Mouse (Mus musculus): ENCODE data around the gene Methig1. TPM values are rescaled to one million over a fixed set of nuclear protein-coding genes. Genes with fewer than 3 reads are reported as not detected.
A peak's percentile ranks its signal among the peaks of the same experiment; 100 is the strongest.
"Not testable (repeated sequence)": the region's sequence is repeated elsewhere in the genome, so short reads cannot be mapped to it uniquely, and the experiment has no call there.

The Methig1 gene
- polyA plus RNA-seq, 2 experiments = not detected

GRCm38 (mm10) chr15:100349496-100349895 lies 3.5 kb upstream of the Methig1 start:
- H3K4me3 ChIP-seq (replicated peaks; ENCODE audit: low read length) = no peak overlapping the region
- H3K4me2 ChIP-seq (replicated peaks; ENCODE audit: low read depth, low read length, severe bottlenecking) = no peak overlapping the region
- no peaks in the 10 kb centered on the region for H3K9me3 ChIP-seq (ENCODE audit: control insufficient read depth, low read length)
- 32% methylated on average over 2 of the region's 2 CpGs for WGBS
- H3K9ac ChIP-seq (ENCODE audit: low read depth, low read length, severe bottlenecking) = no peak overlapping the region
- H3K36me3 ChIP-seq (ENCODE audit: control insufficient read depth, insufficient read depth, low read length) = no peaks in the 10 kb centered on the region
- H3K27me3 ChIP-seq (ENCODE audit: control insufficient read depth, insufficient read depth, low read length) = no peaks in the 10 kb centered on the region
- no peak overlapping the region for H3K27ac ChIP-seq (replicated peaks; ENCODE audit: low read depth, low read length)
- H3K4me1 ChIP-seq (ENCODE audit: control insufficient read depth, insufficient read depth, low read length) = peaks cover 10% of the 10 kb centered on the region
- DNase-seq (ENCODE audit: low spot score) (no peak), ATAC-seq (ENCODE audit: low FRiP score, low read depth) (no peak)
- TF ChIP-seq POLR2A (IDR thresholded peaks at IDR 0.05; ENCODE audit: borderline replicate concordance, extremely low read depth, insufficient read depth, insufficient read length) = no peak

GRCm38 (mm10) chr15:100351501-100352060 lies 1.4 kb upstream of the Methig1 start:
- no peak for TF ChIP-seq POLR2A (IDR thresholded peaks at IDR 0.05; ENCODE audit: borderline replicate concordance, extremely low read depth, insufficient read depth, insufficient read length)
- H3K4me3 ChIP-seq (replicated peaks; ENCODE audit: low read length) = no peak overlapping the region
- no peak overlapping the region for H3K4me2 ChIP-seq (replicated peaks; ENCODE audit: low read depth, low read length, severe bottlenecking)
- H3K9me3 ChIP-seq (ENCODE audit: control insufficient read depth, low read length) = no peaks in the 10 kb centered on the region
- H3K27ac ChIP-seq (replicated peaks; ENCODE audit: low read depth, low read length) = no peak overlapping the region
- H3K27me3 ChIP-seq (ENCODE audit: control insufficient read depth, insufficient read depth, low read length) = no peaks in the 10 kb centered on the region
- no peaks in the 10 kb centered on the region for H3K36me3 ChIP-seq (ENCODE audit: control insufficient read depth, insufficient read depth, low read length)
- ATAC-seq (ENCODE audit: low FRiP score, low read depth) (no peak), DNase-seq (ENCODE audit: low spot score) (peak; percentile 10)
- peaks cover 10% of the 10 kb centered on the region for H3K4me1 ChIP-seq (ENCODE audit: control insufficient read depth, insufficient read depth, low read length)
- 40% methylated on average over 6 of the region's 6 CpGs for WGBS
- H3K9ac ChIP-seq (ENCODE audit: low read depth, low read length, severe bottlenecking) = no peak overlapping the region

- not testable (repeated sequence) for H3K4me2 ChIP-seq (replicated peaks; ENCODE audit: low read depth, low read length, severe bottlenecking); H3K9me3 ChIP-seq (ENCODE audit: control insufficient read depth, low read length); H3K27me3 ChIP-seq (ENCODE audit: control insufficient read depth, insufficient read depth, low read length); H3K36me3 ChIP-seq (ENCODE audit: control insufficient read depth, insufficient read depth, low read length); H3K4me3 ChIP-seq (replicated peaks; ENCODE audit: low read length); H3K9ac ChIP-seq (ENCODE audit: low read depth, low read length, severe bottlenecking); ATAC-seq (ENCODE audit: low FRiP score, low read depth); DNase-seq (ENCODE audit: low spot score); H3K27ac ChIP-seq (replicated peaks; ENCODE audit: low read depth, low read length)
- peaks cover 10% of the 10 kb centered on the region for H3K4me1 ChIP-seq (ENCODE audit: control insufficient read depth, insufficient read depth, low read length)
- WGBS = 91% methylated on average over 7 of the region's 22 CpGs
These were observed 450 bp downstream of the Methig1 start for GRCm38 (mm10) chr15:100353399-100353798.

GRCm38 (mm10) chr15:100355876-100356275 lies 2.9 kb downstream of the Methig1 start:
- H3K36me3 ChIP-seq (ENCODE audit: control insufficient read depth, insufficient read depth, low read length) = no peaks in the 10 kb centered on the region
- H3K4me1 ChIP-seq (ENCODE audit: control insufficient read depth, insufficient read depth, low read length) = peaks cover 10% of the 10 kb centered on the region
- no peak overlapping the region for H3K27ac ChIP-seq (replicated peaks; ENCODE audit: low read depth, low read length)
- H3K9me3 ChIP-seq (ENCODE audit: control insufficient read depth, low read length) = no peaks in the 10 kb centered on the region
- H3K4me2 ChIP-seq (replicated peaks; ENCODE audit: low read depth, low read length, severe bottlenecking) = no peak overlapping the region
- no peak overlapping the region for H3K4me3 ChIP-seq (replicated peaks; ENCODE audit: low read length)
- no peak overlapping the region for H3K9ac ChIP-seq (ENCODE audit: low read depth, low read length, severe bottlenecking)
- ATAC-seq (ENCODE audit: low FRiP score, low read depth) (no peak), DNase-seq (ENCODE audit: low spot score) (no peak)
- no peaks in the 10 kb centered on the region for H3K27me3 ChIP-seq (ENCODE audit: control insufficient read depth, insufficient read depth, low read length)
- 41% methylated on average over 5 of the region's 5 CpGs for WGBS
- TF ChIP-seq POLR2A (IDR thresholded peaks at IDR 0.05; ENCODE audit: borderline replicate concordance, extremely low read depth, insufficient read depth, insufficient read length) = no peak

GRCm38 (mm10) chr15:100364242-100364641 lies 11.3 kb downstream of the Methig1 start, which contains the start of gene Higd1c:
Gene Higd1c (plus strand): TSS chr15:100364542.
- Histone ChIP-seq H3K27ac (replicated peaks; ENCODE audit: low read depth, low read length) (no peak within 1 kb of the TSS), H3K4me1 (ENCODE audit: control insufficient read depth, insufficient read depth, low read length) (no peaks in the 10 kb centered on the region), H3K4me3 (replicated peaks; ENCODE audit: low read length) (no peak within 1 kb of the TSS), H3K36me3 (ENCODE audit: control insufficient read depth, insufficient read depth, low read length) (no peaks in the 10 kb centered on the region), H3K4me2 (replicated peaks; ENCODE audit: low read depth, low read length, severe bottlenecking) (no peak within 1 kb of the TSS), H3K27me3 (ENCODE audit: control insufficient read depth, insufficient read depth, low read length) (no peaks in the 10 kb centered on the region), H3K9ac (ENCODE audit: low read depth, low read length, severe bottlenecking) (no peak within 1 kb of the TSS), H3K9me3 (ENCODE audit: control insufficient read depth, low read length) (no peaks in the 10 kb centered on the region)
- DNase-seq (ENCODE audit: low spot score) = no peak
- WGBS = 52% methylated on average over 7 of the region's 7 CpGs
- no peak for TF ChIP-seq POLR2A (IDR thresholded peaks at IDR 0.05; ENCODE audit: borderline replicate concordance, extremely low read depth, insufficient read depth, insufficient read length)
- no peak for ATAC-seq (ENCODE audit: low FRiP score, low read depth)

GRCm38 (mm10) chr15:100365967-100366366 lies 13.0 kb downstream of the Methig1 start:
- H3K4me3 ChIP-seq (replicated peaks; ENCODE audit: low read length); H3K36me3 ChIP-seq (ENCODE audit: control insufficient read depth, insufficient read depth, low read length); H3K4me2 ChIP-seq (replicated peaks; ENCODE audit: low read depth, low read length, severe bottlenecking); DNase-seq (ENCODE audit: low spot score); H3K4me1 ChIP-seq (ENCODE audit: control insufficient read depth, insufficient read depth, low read length); H3K27me3 ChIP-seq (ENCODE audit: control insufficient read depth, insufficient read depth, low read length); H3K9me3 ChIP-seq (ENCODE audit: control insufficient read depth, low read length); ATAC-seq (ENCODE audit: low FRiP score, low read depth); H3K27ac ChIP-seq (replicated peaks; ENCODE audit: low read depth, low read length); H3K9ac ChIP-seq (ENCODE audit: low read depth, low read length, severe bottlenecking): not testable (repeated sequence)
- 25% methylated on average over 8 of the region's 9 CpGs for WGBS

Data from limb, embryonic 14.5 days (tissue).